Mouse (Mus musculus) MEL (cell line): ENCODE results near the gene Tex44.

ENCODE experiments used
- CTCF ChIP-seq, 3 experiments: IDR thresholded peaks in 2 of 3; conservative IDR thresholded peaks in 1 of 3; 2 replicates each; pipeline ENCODE4 v1.5.1; 2011 to 2012; ENCODE audit warnings: low read length in 3 of 3, low read depth in 2 of 3, mild to moderate bottlenecking in 2 of 3, improper control_type of control experiment in 1 of 3, inconsistent platforms in 1 of 3, mixed read lengths in 1 of 3, moderate library complexity in 1 of 3; ENCODE audit not compliant: control insufficient read depth in 1 of 3, insufficient read depth in 1 of 3, poor library complexity in 1 of 3, severe bottlenecking in 1 of 3
- EP300 ChIP-seq, 2 experiments: IDR thresholded peaks; 2 replicates each; pipeline ENCODE4 v1.6.1; 2011; ENCODE audit warnings: improper control_type of control experiment in 2 of 2, low read length in 2 of 2, low read depth in 1 of 2, mild to moderate bottlenecking in 1 of 2
- MXI1 ChIP-seq: IDR thresholded peaks from 2 replicates; pipeline ENCODE4 v1.6.1; 2011; ENCODE audit warnings: mild to moderate bottlenecking, low read depth, low read length, improper control_type of control experiment
- NRF1 ChIP-seq: IDR thresholded peaks from 2 replicates; pipeline ENCODE4 v1.6.1; 2014; ENCODE audit warnings: low read depth, mild to moderate bottlenecking, inconsistent platforms, low read length, improper control_type of control experiment, moderate library complexity; ENCODE audit not compliant: poor library complexity, insufficient read depth, severe bottlenecking
- POLR2A ChIP-seq, 2 experiments: IDR thresholded peaks; 2 replicates each; pipeline ENCODE4 v1.6.1; 2011 to 2012; ENCODE audit warnings: low read length in 2 of 2, mild to moderate bottlenecking in 2 of 2, control low read depth in 1 of 2, improper control_type of control experiment in 1 of 2, low read depth in 1 of 2, moderate library complexity in 1 of 2; ENCODE audit not compliant: control insufficient read depth in 1 of 2, insufficient read depth in 1 of 2, poor library complexity in 1 of 2
- POLR2AphosphoS2 ChIP-seq: IDR thresholded peaks from 2 replicates; pipeline ENCODE4 v1.6.1; 2011; ENCODE audit warnings: low read length, improper control_type of control experiment
- ZC3H11A ChIP-seq: IDR thresholded peaks from 2 replicates; pipeline ENCODE4 v1.6.1; 2012; ENCODE audit warnings: low read depth, mild to moderate bottlenecking, inconsistent platforms, low read length, improper control_type of control experiment
- ZNF384 ChIP-seq: IDR thresholded peaks from 2 replicates; pipeline ENCODE4 v1.6.1; 2012; ENCODE audit warnings: low read depth, mild to moderate bottlenecking, inconsistent platforms, low read length, improper control_type of control experiment

GRCm38 (mm10) chr1:86416321-86416720 lies 9.8 kb upstream of the Tex44 start:
- TF ChIP-seq ZNF384 (peak; percentile 84), POLR2A (IDR thresholded peaks at IDR 0.05; ENCODE audit: control insufficient read depth in 1 of 2, insufficient read depth in 1 of 2, low read depth in 1 of 2, low read length in 2 of 2, poor library complexity in 1 of 2) (no peak), CTCF (IDR thresholded peaks at IDR 0.05 in 2 of 3, conservative IDR thresholded peaks at IDR 0.05 in 1 of 3; ENCODE audit: control insufficient read depth in 1 of 3, insufficient read depth in 1 of 3, low read depth in 2 of 3, low read length in 3 of 3, poor library complexity in 1 of 3, severe bottlenecking in 1 of 3) (peak; percentile 41 to 77 (median 76)), NRF1 (no peak), MXI1 (no peak), POLR2AphosphoS2 (no peak), ZC3H11A (peak; percentile 42; the same call in 1 of the 2 replicates), EP300 (IDR thresholded peaks at IDR 0.05; ENCODE audit: low read depth in 1 of 2, low read length in 2 of 2) (no peak)
